Mouse (Mus musculus): ENCODE results near the gene Cdkn1a. TPM values are rescaled to one million over a fixed set of nuclear protein-coding genes. Genes with fewer than 3 reads are reported as not detected.
"Not testable (repeated sequence)": the region's sequence is repeated elsewhere in the genome, so short reads cannot be mapped to it uniquely, and the experiment has no call there.

Cdkn1a gene
- 10 to 100 TPM; 55.9 to 57.1 TPM for total RNA-seq (2021)

- no peak for DNase-seq
Measured at GRCm38 (mm10) chr17:29090776-29091175, at the start of gene Cdkn1a. TSS of gene Cdkn1a (plus strand) at chr17:29090976.

GRCm38 (mm10) chr17:29041632-29042031 lies 49.1 kb upstream of the Cdkn1a start:
- DNase-seq = not testable (repeated sequence)

GRCm38 (mm10) chr17:29042569-29042968 lies 48.2 kb upstream of the Cdkn1a start:
- DNase-seq = no peak

- no peak for DNase-seq
Measured at GRCm38 (mm10) chr17:29043583-29043982, 47.2 kb upstream of the Cdkn1a start.

GRCm38 (mm10) chr17:29044146-29044924 lies 46.4 kb upstream of the Cdkn1a start:
- no peak for DNase-seq

GRCm38 (mm10) chr17:29044925-29045319 lies 45.9 kb upstream of the Cdkn1a start:
- DNase-seq = no peak

- DNase-seq = peak; percentile 74
Measured at GRCm38 (mm10) chr17:29045741-29046530, 44.8 kb upstream of the Cdkn1a start.

- no peak for DNase-seq
Measured at GRCm38 (mm10) chr17:29046863-29047262, 43.9 kb upstream of the Cdkn1a start.

GRCm38 (mm10) chr17:29047697-29048514 lies 42.9 kb upstream of the Cdkn1a start:
- DNase-seq = no peak

- peak; percentile 92 for DNase-seq
Measured at GRCm38 (mm10) chr17:29048748-29049507, 41.8 kb upstream of the Cdkn1a start.

- DNase-seq = no peak
Measured at GRCm38 (mm10) chr17:29049508-29049889, 41.3 kb upstream of the Cdkn1a start.

GRCm38 (mm10) chr17:29049923-29050322 lies 40.9 kb upstream of the Cdkn1a start:
- no peak for DNase-seq

GRCm38 (mm10) chr17:29050791-29051190 lies 40.0 kb upstream of the Cdkn1a start:
- peak; percentile 42 for DNase-seq

GRCm38 (mm10) chr17:29053067-29053466 lies 37.7 kb upstream of the Cdkn1a start:
- no peak for DNase-seq

GRCm38 (mm10) chr17:29053841-29054240 lies 36.9 kb upstream of the Cdkn1a start:
- DNase-seq = peak; percentile 69

GRCm38 (mm10) chr17:29054429-29054828 lies 36.3 kb upstream of the Cdkn1a start:
- no peak for DNase-seq

- no peak for DNase-seq
Measured at GRCm38 (mm10) chr17:29055586-29055985, 35.2 kb upstream of the Cdkn1a start.

- no peak for DNase-seq
Measured at GRCm38 (mm10) chr17:29056207-29056606, 34.6 kb upstream of the Cdkn1a start.

- DNase-seq = no peak
Measured at GRCm38 (mm10) chr17:29056699-29057151, 34.1 kb upstream of the Cdkn1a start.

- no peak for DNase-seq
Measured at GRCm38 (mm10) chr17:29057361-29057890, 33.4 kb upstream of the Cdkn1a start.

- no peak for DNase-seq
Measured at GRCm38 (mm10) chr17:29057961-29058360, 32.8 kb upstream of the Cdkn1a start.

GRCm38 (mm10) chr17:29058487-29058886 lies 32.3 kb upstream of the Cdkn1a start:
- no peak for DNase-seq

Measured in heart, postnatal 4 days (tissue).